Mouse (Mus musculus) spleen, embryonic (tissue): Measurements from ENCODE around the gene Inip.

Experiments used
- CTCF ChIA-PET: fragments of 350-600 bp; sonication (Branson Sonifier 250); formaldehyde crosslinking; loops from one replicate; lab custom pipeline; 2022; lab: Charles Lee

The Inip gene

GRCm38 (mm10) chr4:59815121-59815810 is 13.9 kb upstream of the Inip start:
- CTCF ChIA-PET, result interaction anchor here (0.5 to 2.4 kb wide), 4 partner anchors 9 to 38 kb away, joined by 3 to 10 read pairs (median 4); partner anchors contain the start of gene Snx30

GRCm38 (mm10) chr4:59814094-59814493 is 12.7 kb upstream of the Inip start:
- CTCF ChIA-PET, result no interaction called here

- CTCF ChIA-PET, result interaction anchor here (0.6 kb wide), 1 partner anchor 119 kb away, joined by 14 read pairs; no protein-coding TSS in a partner anchor
Measured at GRCm38 (mm10) chr4:59808396-59808795, 7.0 kb upstream of the Inip start.

DNA sequence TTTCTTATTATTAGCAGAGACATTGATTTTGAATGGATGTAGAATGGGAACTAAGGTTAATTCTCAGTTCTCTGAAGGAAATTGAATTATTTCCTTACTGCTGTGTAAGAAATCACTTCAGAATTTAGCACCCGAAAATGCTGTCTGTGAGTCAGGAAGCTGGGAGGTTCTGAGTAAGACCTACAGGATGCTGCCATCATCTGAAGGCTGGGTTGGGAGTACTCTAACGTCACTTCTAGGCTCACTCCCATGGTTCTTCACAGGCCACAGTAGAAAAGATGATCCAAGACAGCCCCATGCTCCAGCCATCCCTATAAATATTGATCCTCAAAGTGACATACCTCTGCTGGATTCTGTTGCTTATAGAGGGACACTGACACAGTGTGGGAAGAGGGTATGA is 6.1 kb upstream of the Inip start:
- CTCF ChIA-PET, result interaction anchor here (2.5 kb wide), 1 partner anchor 12 kb away, joined by 10 read pairs; no protein-coding TSS in a partner anchor

GRCm38 (mm10) chr4:59806879-59807195 is 5.4 kb upstream of the Inip start:
- CTCF ChIA-PET, result interaction anchor here (1.9 to 2.5 kb wide), 2 partner anchors 9 to 11 kb away, joined by 10 read pairs; no protein-coding TSS in a partner anchor

GRCm38 (mm10) chr4:59805968-59806878 is 4.8 kb upstream of the Inip start:
- CTCF ChIA-PET, result interaction anchor here (0.9 to 2.5 kb wide), 3 partner anchors 10 to 14 kb away, joined by 3 to 10 read pairs (median 10); no protein-coding TSS in a partner anchor

- CTCF ChIA-PET, result interaction anchor here (0.9 to 2.5 kb wide), 3 partner anchors 10 to 15 kb away, joined by 3 to 10 read pairs (median 10); no protein-coding TSS in a partner anchor
Measured at GRCm38 (mm10) chr4:59805181-59805967, 4.0 kb upstream of the Inip start, which contains the start of gene Snx30. TSS of gene Snx30 (plus strand) at chr4:59805840.

DNA sequence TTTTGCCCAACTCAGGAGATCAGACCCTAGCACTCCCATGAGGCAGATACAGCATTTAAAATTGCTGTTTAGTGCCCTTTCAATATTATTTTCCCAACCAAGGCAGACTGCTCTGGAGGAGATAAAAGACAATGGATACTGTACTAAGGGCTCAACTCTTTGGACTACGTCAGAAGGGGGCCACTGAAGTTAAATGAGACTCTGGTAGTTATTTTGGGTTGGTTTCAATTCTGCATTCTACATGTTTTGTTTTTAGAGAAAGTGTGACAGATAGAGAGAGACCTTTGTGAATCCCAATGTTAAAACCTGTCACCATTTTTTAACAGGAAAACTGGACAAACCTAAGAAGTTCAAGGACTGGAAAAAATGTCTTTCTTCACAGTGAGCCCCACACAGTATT is 3.4 kb upstream of the Inip start:
- CTCF ChIA-PET, result no interaction called here

DNA sequence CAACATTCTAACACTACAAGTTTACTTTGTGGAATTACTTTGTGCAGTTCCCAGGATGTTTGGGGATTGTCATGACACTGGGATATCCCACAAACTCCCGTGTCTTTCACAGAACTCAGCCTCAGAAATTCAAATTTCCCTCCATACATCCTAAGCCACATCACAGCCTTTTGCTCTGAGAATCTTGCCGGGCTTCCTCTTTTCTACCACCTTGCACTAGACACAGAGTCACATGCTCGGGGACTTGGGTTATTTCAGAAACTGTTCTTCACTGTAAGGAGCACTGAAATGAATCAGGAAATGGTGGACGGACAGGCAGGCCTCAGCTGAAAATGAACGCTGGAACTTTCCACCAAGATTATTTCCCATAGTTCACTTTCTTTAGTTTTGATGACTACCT is 2.0 kb upstream of the Inip start:
- CTCF ChIA-PET, result interaction anchor here (0.6 kb wide), 2 partner anchors 21 kb away, joined by 4 to 5 read pairs; no protein-coding TSS in a partner anchor

DNA sequence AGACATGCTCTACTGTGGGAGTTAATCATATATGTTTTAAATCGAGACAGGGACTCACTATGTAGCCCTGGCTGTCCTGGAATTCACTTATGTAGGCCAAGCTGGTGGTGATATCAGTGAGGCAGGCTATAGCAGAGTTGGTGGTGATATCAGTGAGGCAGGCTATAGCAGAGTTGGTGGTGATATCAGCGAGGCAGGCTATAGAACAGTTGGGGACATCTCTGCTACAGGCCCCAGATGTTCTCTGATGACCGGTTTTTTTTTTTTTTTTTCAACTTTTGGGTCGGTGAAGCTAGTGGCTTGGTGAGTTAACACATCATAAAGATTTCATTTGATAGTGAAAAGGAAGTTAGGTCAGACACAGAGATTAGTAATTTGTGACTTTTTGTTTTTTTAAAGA is 1.4 kb upstream of the Inip start:
- CTCF ChIA-PET, result interaction anchor here (0.6 kb wide), 2 partner anchors 20 to 21 kb away, joined by 4 to 5 read pairs; no protein-coding TSS in a partner anchor

DNA sequence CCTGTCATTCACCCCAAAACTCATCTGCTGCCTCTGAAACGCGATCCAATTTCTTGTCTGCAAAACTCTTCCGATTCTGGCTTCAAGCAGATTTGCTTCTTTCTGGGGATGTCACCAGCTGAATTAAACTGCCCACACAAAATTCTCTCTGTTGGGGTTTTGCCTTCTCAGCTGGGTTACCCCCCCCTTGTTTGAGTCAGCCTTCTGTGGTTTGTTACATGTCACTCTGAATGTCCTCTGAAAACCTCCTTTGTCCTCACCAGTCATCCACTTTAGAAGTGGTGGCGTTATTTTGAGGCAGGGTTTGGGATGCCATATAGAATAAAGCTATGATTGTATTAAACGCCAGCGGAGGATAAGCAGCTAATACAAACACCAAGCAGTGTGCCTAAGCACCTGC is 718 bp upstream of the Inip start:
- CTCF ChIA-PET, result interaction anchor here (0.6 kb wide), 1 partner anchor 94 kb away, joined by 5 read pairs; no protein-coding TSS in a partner anchor

DNA sequence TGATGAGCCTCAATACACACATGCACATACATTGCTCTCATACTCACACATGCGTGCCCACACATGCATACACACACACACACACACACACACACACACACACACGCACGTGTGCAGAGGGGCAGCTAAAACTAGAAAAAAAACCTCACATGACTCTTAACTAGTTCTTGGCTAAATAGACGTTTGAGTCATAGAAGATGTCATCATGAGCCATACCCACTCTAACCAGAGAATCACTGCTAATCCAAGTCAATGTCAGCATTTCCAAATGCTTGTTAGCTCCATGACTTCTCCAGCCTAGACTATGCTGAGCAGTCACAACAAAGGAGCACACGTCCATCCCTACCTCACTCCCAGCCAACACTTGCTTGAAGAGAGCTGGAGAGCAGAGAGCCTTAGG is 1.2 kb downstream of the Inip start:
- CTCF ChIA-PET, result no interaction called here

DNA sequence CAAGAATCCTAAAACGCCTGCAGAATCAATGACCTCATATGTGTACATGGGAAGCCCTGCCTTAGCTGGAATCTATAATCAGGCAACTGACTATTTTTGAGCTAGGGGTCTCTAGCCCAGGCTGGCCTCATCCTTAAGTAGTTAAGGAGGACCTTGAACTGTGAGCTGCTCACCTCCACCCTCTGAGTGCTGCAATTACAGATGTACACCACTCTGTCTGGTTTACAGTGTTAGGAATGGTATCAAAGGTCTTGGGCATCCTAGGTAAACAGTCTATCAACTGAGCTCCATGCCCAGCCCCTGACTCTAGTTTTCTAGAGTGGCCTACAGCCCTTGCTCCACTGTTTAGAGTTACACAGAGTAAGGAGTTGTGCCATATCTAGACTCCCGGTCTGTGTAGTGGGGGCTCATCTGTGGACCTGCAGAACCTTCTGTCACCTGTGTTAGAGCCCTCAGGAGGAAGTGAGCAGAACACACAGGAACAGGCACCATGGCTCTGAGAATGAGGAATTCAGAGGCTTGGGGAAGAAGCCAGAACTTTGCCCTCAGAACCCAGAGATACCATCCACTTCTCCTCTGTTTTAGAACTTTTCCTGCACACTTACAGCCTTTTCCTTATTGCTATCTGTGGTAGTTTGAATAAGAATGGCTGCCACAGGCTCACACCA is 5.5 kb downstream of the Inip start:
- CTCF ChIA-PET, result interaction anchor here (1.7 to 2.2 kb wide), 2 partner anchors 10 to 55 kb away, joined by 4 to 10 read pairs; partner anchors contain the start of gene Snx30

DNA sequence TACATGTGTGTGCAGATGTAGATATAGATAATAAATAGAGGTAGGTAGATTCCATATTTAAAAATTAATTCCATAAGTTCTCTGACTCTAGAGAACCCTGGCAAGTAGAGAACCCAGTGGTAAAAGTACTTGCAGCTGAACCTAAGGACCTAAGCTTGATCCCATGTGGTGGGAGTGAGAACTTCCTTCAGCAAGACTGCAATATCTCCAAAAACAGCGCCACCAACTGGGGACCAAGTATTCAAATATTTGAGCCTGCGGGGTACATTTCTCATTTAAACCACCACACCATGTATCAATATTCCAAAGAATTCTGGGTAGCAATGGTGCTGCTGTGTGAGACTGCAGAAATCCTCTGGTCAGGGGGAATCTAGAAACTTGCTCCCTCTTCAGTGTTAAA is 7.3 kb downstream of the Inip start:
- CTCF ChIA-PET, result interaction anchor here (0.5 to 2.2 kb wide), 2 partner anchors 57 to 59 kb away, joined by 4 to 5 read pairs; no protein-coding TSS in a partner anchor

DNA sequence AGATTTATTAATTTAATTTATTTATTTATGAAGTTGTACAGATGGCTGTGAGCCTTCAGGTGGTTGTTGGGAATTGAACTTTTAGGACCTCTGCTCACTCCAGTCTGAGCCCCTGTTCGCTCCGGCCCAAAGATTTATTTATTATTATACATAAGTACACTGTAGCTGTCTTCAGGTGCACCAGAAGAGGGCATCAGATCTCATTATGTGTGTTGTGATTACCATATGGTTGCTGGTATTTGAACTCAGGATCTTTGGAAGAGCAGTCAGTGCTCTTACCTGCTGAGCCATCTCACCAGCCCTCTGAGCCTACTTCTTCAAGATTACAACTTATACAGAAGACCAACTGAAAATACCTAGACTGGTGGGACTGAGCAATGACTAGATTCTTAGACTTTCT is 7.8 kb downstream of the Inip start:
- CTCF ChIA-PET, result interaction anchor here (0.5 to 2.2 kb wide), 2 partner anchors 57 to 59 kb away, joined by 4 to 5 read pairs; no protein-coding TSS in a partner anchor

DNA sequence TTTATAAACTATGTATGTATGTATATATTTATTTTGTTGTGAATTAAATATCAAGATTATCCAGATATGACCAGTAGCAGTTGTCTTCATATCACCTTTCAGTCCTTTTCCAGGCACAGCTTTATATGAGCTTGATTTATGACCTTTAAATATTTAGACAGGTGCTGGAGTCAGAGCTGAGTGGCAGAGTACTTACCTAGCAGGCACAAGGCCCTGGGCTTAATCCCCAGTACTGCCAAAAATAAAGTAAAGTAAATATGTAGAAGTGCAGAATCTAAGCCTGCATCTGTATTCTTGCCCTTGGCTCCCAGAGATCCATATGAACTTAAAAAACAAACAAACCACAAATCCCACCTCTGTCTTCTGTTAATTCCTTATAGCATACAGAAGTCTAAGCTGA is 12.4 kb downstream of the Inip start:
- CTCF ChIA-PET, result interaction anchor here (0.8 kb wide), 1 partner anchor 108 kb away, joined by 3 read pairs; no protein-coding TSS in a partner anchor

- CTCF ChIA-PET, result interaction anchor here (2.5 kb wide), 1 partner anchor 84 kb away, joined by 10 read pairs; no protein-coding TSS in a partner anchor
Measured at GRCm38 (mm10) chr4:59787126-59787525, 14.3 kb downstream of the Inip start.

DNA sequence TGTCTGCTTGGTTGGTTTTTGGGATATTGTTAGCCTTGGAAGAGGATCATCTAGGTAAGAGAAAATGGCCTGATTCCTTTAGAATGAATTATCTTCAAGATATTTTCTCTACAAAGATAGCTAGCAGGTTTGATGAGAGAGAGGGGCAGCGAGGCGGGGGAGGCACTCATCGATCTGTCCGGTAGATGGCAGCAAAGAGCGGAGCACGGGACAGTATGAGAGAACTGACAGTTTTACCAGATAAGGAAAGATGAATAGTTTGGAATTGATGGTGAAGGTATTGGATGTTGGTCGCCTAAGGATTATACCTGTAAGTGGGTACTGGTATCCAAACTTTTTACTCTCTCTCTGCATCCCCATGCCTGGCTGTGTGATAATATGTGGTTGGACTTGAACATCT is 14.7 kb downstream of the Inip start:
- CTCF ChIA-PET, result interaction anchor here (1.0 to 2.5 kb wide), 2 partner anchors 60 to 84 kb away, joined by 3 to 10 read pairs; no protein-coding TSS in a partner anchor

DNA sequence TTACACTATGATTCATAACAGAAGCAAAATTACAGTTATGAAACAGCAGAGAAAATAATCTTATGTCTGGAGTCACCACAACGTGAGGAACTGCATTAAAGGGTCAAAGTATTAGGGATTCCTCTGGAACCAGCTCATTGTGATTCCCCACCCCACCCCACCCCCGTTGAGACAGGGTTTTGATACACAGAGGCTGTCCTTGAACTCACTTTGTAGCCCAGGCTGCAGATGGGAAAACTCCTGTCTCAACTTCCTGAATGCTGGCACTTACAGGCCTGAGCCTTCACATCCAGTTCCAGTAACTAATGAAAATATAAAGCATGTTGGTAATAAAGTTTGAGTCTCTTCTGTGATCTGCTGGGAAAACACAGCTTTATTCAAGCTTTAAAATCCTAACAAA is 16.0 kb downstream of the Inip start:
- CTCF ChIA-PET, result interaction anchor here (0.7 to 2.5 kb wide), 2 partner anchors 71 to 85 kb away, joined by 4 to 10 read pairs; no protein-coding TSS in a partner anchor
